Mouse (Mus musculus): Measurements from ENCODE around the gene Timp3.

Gene Timp3

DNA sequence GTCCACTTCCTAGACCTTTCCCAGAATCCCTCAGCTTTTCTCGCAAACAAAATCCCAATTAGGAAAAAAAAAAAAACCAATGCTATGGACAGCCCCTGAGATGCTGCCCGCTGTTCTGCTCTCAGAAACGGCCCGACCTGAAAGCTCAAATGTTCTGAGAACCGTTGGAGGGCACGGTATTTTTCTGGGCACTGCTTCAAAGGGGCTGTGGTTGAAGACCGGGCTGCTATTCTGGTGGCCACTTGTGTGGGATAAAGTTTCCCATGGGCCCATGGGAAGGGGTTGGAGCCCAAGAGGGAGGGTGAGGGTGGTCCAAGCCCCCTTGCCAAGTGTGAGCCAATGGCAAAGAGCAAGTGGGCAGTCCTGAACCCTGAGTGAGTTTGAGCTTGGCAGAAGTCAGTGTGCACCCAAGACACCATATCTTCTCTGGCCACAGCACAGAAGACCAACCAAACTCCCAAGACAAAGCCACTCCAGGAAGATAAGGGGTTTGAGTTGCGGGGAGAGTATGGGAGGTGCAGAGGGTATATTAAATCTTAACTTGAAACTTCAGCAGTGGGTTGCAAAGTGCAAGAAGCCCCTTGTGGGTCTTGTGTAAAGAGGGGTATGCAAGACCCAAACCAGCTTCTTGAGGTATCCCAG lies 29.2 kb downstream of the Timp3 start:
- no peak for DNase-seq

DNA sequence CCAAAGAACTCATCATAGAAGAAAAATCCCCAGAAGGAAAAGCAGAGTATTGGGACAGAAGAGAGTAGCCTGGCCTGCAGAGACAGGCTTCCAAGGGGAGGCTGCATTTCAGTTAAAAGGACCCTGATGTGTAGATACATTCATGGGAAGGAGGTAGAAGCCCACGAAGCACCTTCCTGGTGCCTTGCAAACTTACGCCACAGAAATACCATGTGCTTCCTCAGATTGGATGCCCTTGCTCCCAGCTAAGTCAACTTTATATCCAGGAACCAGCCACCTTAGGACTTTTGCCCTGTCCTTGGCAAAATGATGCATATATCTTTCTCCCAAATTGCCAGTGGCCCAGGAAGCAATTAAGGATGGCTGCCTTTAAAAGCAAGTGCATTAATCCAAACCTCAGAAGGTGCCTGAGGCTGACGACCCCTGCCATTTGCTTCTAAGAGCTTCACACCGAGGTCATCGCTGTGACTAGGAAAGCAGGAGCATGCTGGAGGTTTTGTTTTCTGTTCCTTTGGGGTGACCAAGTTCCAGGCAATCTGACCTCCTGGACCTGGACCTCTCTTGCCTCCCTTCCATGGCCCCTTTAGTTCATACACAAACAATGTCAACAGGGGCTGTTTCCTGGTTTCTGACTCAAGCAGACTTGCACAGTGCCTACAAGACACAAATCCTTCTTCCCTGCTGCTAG lies 31.0 kb downstream of the Timp3 start:
- no peak for DNase-seq

DNA sequence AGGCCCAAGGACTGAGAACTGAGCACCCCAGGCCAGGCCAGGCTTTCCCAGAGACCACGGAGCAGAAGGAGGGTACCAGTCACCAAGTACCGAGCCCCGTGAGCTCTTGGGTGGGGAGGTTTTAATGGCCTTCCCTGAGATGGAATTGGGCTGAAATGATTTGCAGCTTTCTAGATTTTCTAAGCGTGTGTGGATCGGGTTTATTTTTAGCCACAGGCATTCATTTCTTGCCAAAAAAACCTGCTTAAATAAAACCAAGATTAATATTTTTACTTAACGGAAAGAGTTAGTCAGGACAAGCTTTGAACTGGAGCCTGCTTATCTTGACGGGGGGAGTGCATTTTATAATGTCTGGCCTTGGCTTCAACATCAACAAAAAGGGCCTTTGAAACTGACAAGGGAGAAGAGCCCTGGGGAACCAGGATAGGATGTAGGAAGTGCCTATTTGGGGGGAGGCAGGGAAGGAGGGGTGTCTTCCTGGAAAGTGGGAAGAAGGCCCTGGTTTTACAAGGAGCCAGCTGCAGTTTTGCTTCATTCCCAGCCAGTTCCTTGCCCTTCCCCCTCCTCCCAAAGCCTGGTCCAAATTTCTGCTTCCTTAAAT lies 31.6 kb downstream of the Timp3 start:
- DNase-seq, result no peak

DNA sequence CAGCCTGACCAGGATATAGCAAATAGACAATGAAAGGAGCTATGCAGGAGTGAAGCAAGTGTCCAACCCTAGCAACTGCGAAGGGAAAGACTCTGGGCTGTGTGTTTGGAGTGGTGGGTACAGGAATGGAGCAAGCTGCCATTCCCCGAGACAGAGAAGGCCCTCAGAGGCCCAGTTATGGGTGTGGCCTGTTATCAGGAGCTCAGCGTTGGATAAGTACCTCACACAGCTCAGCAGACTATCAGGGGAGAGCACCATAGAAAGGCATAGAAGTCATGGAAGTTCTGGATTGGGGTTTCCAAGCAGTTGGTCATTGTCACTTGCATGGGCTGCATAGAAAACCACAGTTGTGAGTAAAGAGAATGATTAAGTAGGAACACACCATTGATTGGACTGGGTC lies 32.8 kb downstream of the Timp3 start:
- DNase-seq, result no peak

DNA sequence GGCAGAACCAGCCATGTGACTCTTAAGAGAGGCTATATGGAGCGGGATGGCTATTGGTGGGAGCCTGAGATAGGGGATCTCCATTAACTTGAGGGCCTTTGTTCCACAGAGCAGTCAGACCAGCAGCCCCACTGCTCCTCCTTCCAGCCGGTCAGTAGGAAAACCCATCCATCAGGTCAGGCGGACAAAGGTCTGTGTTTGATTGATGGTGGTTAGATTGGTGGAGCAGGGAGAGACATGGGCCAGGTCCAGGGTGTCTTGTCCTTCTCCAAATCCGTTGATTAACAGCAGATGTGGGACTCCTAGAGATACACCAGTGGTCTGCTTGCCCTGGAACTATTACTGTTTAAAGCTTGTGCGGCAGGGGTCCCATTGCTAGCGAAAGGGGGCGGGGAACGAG lies 34.4 kb downstream of the Timp3 start:
- DNase-seq, result no peak

DNA sequence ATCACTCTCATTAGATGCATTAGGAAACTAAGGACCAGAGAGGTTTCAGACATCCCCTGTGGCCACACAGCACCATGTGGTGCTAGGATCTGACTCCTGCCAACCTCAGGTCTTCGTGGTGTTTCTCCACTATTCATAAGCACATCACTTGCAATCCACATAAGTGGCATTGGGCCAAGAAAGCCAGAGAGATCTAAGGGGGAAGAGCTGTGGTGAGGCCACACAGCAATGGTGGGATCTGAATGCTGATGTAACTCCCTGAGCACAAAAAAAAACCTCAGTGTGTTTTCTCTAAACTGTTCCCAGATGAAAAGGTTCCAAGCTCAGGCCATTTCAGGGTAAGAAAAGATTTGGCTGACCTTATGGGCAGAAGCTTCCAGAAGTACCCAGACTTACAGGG lies 36.3 kb downstream of the Timp3 start:
- no peak for DNase-seq

DNA sequence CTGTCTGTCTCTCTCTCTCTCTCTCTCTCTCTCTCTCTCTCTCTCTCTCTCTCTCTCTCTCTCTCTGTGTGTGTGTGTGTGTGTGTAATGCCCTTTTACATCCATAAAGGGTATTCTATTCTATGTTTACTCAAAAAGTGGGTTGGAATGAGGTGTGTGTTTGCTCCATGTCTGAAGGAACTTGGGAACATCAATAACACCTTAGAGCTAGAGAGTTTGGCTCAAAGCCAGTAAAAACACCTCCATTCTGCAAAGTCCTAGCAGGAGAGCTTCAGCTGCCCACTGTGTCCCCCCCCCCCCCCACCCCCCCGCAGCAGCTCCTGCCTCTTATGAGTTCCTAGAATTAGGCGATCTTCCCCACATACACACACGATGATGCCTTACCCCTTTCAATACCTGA lies 37.1 kb downstream of the Timp3 start:
- no peak for DNase-seq

DNA sequence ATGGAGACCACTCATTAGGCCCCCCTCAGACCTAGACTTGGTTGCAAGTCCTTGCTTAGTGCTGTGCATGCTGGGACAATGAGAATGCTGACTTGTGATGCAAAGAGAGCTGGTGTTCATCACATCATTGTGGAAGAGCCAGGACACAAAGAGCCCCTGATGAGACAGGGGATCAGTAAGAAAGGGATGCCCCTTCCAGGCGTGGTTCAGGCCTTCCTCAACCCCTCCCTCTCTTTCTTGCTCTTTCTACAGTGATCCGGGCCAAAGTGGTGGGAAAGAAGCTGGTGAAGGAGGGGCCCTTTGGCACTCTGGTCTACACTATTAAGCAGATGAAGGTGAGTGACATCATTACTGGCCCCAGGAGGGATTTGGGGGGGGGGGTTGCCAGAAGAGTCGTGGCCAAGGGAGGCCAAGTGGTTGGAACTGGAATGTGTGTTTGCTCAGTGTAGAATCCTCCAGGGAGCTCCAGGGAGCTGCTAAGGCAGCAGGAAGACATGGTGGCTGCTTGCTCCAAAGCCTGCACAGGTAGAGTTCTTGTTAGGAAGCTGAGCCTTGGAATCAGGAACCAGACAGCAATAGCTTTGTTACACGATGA lies 38.0 kb downstream of the Timp3 start:
- DNase-seq, result no peak

DNA sequence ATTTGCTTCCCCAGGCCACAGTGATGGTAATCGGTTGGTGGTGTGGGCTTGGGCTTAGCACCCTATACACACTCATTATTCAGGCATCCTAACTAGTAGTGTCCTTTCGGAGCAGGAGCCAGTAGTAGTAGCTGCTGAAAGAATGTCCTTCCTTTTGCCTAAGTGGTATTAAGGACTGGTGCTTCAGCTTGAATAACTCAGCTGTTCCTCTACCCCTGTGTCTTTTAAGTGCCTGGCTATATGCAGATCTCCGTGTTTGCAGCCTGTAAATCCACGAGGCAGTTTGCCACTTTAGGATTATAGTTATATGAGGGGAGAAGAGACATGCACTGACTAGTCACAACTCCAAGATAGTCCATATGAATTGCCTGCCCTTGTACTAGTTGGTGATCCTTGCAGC lies 38.9 kb downstream of the Timp3 start:
- no peak for DNase-seq

DNA sequence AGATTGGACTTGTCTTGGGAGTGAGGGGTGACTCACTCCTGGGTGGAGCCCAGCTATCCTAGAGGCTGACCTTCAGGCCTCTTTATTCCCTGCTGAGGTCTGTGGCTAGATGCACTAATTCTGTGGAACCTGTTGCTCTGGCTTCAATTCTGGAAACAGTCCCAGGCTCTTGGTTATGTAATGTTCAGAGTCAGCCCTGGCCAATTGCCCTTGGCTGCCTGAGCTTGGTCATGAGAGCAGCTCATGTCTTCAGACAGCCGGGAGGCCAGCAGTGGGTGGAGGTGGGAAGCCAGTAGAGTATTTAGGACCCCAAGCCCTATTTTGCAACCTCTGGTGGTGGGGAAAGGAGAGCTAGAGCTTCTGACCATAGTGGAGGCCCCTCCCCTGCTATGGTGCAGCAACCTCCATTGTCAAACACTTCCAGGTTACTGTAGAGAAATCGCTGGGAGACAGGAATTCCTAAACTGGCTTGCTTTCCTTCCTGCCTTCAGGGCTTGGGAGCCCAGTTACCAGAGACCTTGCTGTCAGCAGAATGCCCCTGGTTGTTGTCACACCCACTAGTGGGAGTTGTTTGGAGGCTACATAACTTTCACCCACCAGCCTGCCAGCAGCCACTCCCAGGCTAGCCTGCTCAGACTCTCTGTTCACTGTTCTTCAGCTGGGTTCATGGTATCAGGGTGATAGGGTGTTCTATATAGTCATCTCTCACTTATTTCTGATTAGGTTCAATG lies 39.6 kb downstream of the Timp3 start:
- DNase-seq, result peak; percentile 94 to 95

DNA sequence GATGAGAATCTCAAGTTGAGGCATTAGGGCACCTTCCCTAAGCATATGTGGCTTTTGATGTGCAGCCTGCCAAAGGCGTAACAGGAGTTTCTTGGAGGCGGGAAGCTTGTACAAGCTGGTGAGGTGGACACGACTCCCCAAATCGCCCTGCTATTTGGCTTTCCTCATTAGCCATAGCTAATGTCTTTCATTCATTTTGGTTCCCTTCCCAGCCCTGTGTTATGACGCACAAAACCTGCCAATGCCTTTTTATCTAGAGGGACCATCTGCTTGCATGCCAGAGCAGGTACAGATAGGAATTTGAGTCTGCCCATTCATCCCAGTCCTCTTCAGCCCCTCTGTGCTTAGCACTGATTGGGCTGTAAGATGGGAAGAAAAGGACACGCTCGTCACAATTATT lies 40.2 kb downstream of the Timp3 start:
- peak; percentile 35 to 62 for DNase-seq

DNA sequence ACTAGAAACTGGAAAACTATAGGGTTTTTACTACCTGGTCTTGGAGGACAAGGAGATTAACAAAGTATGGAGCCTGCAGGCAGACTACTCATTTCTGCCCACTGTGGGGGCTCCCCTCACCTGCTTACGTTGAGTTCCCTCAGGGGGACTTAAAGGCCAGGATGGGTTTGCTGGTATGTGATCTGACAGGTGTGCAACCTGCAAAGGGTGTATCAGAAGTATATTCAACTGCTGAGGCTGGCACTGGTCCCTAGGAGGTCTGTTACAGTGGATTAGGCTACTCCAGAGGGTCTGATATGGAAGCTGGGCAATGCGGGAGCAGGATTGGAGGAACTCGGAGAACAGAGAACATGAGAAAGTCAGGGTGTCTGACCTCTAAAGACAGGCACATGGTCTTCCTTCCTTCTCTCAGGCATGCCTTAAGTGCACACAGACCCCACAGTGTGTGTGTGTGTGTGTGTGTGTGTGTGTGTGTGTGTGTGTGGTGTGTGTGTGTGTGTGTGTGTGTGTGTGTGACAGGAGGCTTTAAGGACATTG lies 40.9 kb downstream of the Timp3 start:
- DNase-seq, result no peak

DNA sequence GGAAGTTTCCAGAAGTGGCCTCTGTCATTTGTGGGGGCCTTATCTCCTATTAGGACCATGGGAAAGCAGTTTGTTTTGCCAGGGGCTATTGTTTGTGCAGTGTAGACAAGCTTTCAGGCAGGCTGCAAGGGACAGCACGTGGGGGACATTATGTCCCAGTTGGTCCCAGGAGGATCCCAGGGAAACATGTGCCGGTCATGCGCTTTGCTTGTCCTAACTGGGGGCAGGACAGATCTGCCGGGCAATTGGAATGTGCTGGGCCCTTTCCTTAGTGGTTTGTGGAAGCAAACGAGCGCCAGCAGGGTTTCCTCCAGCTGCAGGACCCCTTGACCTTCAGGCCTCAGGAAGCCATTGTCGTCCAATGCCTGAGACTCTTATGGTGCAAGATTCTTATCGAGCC lies 41.4 kb downstream of the Timp3 start:
- DNase-seq, result no peak

DNA sequence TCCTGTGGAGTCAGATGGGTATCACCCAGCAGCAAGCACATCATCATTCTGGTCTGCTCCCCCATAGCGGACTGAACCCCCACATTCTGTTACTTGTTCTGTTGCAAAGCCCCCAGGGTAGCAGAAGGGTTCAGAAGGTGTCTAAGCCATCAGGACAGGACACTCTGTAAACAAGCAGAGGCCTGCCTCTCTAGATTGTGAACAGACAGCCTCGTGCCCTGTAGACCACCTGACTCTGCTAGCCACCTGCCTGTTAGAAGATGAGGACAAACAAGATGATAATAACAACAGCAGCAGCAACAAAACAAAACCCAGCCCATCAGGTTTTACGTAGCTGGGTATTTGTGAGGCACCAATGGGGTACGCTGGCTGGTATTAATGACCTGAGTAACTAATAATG lies 42.0 kb downstream of the Timp3 start:
- DNase-seq, result no peak

DNA sequence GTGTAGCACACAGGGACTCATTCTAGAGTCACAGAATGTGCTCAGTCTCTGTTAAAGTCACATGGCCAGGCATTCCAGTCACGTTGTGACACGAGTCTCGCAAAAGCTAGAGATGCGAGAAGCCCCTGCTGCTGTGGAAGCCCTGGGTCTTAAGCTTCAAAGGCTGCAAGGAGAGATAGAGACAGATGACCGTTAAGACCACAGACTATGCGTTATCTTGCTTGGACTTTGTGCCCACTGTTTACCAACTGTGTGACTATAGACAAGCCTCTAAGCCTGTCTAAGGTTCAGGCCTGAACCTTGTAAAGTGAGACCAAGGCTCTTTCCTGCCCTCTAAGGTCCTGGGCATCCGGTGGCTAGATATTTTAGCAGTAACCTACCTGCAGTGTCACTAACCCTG lies 42.5 kb downstream of the Timp3 start:
- DNase-seq, result no peak

DNA sequence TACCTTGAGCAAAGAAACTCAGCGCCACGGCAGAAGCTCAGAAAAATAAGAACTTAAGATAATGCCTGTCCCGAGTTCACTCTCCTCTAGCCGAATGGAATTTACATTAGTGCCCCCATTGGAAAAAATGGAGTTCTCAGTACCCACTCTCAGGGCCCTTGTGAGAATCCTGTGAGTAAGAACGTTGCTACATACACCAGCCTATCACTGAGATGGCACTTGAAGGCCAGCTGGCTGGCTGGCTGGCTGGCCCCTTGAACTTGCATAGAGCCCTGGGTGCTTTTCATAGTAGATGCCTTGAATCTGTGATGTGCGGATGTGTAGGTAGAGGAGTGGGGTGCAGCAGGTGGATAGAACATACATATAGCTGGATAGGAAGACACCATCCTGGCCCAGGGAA lies 43.2 kb downstream of the Timp3 start:
- DNase-seq, result no peak

DNA sequence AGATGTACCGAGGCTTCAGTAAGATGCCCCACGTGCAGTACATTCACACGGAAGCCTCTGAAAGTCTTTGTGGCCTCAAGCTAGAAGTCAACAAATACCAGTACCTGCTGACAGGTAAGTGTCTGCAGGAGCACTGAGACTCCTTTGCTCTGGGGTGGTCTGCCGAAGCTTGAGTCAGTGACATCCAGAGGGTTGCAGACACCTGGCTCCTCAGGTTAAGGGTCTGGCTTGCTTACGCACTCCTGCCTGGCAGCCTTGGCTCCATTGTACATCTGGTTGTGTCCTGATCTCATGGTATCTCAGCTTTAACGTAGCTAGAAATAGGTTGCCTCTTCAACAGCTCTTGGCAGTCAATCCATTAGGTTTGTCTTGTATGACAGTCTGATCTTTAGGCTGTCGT lies 43.8 kb downstream of the Timp3 start:
- no peak for DNase-seq

DNA sequence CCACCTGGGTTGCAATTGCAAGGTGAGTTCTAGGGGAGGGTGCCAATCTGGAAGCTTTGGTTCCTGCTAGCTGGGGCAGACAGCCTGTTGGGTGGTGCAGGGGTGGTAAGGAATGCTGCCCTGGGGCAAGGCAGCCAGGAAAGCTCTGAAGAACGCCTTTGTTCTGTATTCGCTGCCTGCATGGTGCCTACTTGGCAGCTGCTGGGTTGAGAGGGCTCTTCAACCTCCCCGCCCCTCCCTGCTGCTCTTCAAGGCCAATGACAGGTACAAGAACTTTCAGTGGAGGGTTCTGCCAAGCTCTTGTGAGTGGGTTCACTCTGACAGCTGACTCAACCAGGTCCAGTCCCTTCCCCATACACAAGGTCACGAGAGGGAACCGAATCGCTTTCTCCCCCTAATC lies 44.5 kb downstream of the Timp3 start:
- no peak for DNase-seq

DNA sequence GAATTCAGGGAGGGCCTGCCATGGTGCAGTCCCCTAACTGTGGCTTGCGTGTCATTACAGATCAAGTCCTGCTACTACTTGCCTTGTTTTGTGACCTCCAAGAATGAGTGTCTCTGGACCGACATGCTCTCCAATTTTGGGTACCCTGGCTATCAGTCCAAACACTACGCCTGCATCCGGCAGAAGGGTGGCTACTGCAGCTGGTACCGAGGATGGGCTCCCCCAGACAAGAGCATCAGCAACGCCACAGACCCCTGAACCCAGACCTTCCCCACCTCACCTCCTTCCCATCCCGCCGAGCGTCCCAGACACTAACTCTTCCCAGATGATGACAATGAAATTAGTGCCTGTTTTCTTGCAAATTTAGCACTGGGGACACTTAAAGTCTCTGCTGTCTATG lies 45.5 kb downstream of the Timp3 start:
- no peak for DNase-seq

DNA sequence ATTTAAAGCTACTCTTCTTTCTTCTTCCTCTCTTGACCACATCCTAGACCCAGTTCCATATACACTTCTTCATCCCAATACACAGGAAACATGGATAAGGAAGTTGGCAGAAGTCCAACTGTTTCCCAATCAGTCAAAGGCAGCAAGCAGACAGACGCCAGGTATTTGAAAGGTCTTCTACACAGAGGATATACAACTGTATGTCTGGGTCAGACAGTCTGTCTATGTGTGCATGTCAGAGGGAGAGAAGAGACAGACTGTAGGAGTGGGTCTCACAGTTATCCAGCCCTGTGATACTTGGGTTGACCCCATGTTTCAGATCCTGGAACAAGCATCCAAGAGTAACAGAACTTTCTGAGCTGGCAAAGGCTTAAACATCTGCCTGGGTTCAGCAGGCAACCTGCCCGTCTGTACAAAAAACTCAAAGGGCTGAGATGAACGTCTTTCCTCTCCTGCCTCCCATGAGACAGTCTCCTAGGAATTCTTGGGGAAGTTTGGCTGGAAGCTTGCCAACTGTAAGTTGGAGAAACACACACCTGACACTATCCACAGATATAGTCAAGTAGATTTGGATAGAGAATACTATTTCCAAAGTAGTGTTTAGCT lies 46.2 kb downstream of the Timp3 start:
- DNase-seq, result no peak

DNA sequence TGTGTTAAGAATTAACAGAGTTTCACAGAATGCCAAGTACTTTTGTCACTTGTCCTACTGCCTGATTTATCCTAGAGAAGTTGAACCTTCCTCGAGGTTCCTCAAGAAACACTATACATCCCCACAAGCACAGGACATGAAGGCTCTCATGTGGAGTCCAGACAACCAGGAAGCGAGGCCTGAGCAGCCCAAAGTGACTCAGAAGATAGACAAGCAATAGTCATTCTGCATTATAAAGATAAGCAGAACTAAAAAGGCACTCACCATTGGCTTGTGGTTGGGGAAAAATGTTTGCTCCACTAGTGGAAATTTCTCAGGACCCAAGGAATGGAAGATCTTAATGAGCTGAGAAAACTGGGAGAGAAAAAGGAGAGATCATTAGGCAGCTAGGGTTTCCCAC lies 51.1 kb downstream of the Timp3 start:
- no peak for DNase-seq

DNA sequence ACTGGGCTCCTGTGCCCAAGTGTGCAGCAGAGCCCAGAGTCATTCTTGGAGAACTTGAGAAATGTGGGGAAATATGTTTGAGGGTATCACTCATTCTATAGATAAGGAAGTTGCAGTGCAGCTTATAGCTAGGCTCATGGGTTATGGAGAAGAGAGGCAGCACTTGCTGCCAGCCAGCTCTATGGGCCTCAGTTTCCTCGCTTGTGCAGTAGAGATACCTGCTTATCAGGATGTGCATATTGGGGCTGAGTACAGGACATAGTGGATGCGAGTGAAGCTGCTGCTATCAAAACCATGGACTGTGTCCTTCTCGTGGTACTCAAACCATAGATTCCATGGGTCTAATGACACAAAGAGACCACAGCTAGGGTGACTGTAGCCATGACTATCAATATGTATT lies 52.3 kb downstream of the Timp3 start:
- no peak for DNase-seq

All from cerebellum, postnatal 14 days (tissue).